Mouse (Mus musculus) liver, embryonic 14.5 days (tissue): ENCODE results near the gene Ptpn14.

Experiments used
- CTCF ChIP-seq: IDR thresholded peaks from 2 replicates; pipeline ENCODE4 v1.5.1; 2016; ENCODE audit warnings: antibody characterized with exemption, low read depth, control low read depth
- EP300 ChIP-seq: IDR thresholded peaks from 2 replicates; pipeline ENCODE4 v1.6.1; 2016; ENCODE audit warnings: antibody characterized with exemption, low read depth

- TF ChIP-seq CTCF (no peak), EP300 (no peak)
Observed at GRCm38 (mm10) chr1:189779226-189779625, 51.2 kb downstream of the Ptpn14 start.
